Mouse (Mus musculus) gastrocnemius, adult 8-10 months (tissue): ENCODE data around the gene Arhgap17. TPM values are rescaled to one million over a fixed set of nuclear protein-coding genes. Genes with fewer than 3 reads are reported as not detected.

ENCODE experiments used
- DNase-seq, 2 experiments: peaks; one replicate each; pipeline ENCODE4 v3.0.0; 2022; ENCODE audit warnings: low spot score in 2 of 2
- total RNA-seq, 4 experiments: library from RNA; stranded (reverse); gene quantifications; 2 replicates each; pipeline ENCODE4 v1.2.4; 2022

Gene Arhgap17
- total RNA-seq, 4 experiments from 2014 or later = 11.8 to 17.7 (median 15.4) TPM

- DNase-seq = no peak
Observed at GRCm38 (mm10) chr7:123289176-123289575, 80.5 kb downstream of the Arhgap17 start.

GRCm38 (mm10) chr7:123287903-123288302, 81.8 kb downstream of the Arhgap17 start:
- no peak for DNase-seq

DNA sequence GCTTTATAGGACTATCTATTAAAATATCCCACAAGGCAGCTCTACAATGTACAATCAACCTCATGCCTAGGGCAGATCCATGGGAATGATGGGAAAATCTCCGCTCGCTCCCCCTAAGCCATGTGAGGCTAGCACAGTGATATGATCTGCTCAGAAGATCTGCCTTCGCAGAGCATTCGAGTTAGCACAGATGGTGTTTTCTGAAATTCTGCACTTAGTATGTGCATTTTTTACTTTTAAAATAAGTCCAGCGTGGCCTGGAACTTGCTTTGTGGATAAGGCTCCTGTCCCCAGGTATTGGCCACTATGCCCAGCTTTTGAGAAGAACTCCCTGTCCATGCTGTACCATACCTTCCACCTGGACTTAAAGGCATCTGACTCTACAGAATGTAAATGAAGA, 83.8 kb downstream of the Arhgap17 start:
- no peak for DNase-seq

- DNase-seq = no peak
Observed at GRCm38 (mm10) chr7:123283826-123284225, 85.9 kb downstream of the Arhgap17 start.

DNA sequence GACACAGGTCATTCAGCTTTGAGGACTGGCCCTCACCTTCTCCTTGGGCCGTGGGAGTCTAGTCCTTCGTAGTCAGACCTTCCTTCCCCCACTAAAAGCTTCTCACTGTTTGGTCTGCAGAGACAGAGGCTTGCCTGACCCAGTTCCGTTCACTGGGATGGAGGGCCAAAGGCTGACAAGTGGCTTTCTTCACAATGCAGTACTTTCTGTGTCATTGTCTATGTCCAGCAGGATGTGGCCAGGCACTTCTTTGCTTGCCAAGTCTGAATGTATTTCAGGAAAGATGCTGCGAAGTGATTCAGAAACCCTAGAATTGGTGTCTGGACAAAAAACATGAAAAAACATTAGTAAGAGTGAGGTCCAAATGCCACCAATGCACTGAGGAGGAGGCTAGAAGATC, 89.9 kb downstream of the Arhgap17 start:
- no peak for DNase-seq

DNA sequence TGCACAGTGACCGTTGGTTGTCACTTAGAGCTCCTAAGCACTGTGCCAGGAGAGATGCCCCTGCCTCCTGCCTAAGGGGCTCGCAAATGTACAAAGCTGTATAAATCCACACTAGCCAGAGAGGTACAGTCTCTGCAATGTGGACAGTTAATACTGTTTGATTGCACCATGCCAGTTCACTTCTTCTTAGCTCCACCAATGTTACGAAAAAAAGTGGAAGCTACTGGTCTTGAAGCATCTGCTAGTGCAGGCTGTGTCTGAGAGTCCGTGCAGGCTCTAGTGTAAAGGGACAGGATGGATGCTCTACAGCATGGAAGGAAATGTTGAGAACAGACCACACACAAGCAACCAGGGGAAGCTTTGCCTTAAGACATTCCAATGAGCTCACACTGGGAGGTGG, 93.1 kb downstream of the Arhgap17 start:
- no peak for DNase-seq

DNA sequence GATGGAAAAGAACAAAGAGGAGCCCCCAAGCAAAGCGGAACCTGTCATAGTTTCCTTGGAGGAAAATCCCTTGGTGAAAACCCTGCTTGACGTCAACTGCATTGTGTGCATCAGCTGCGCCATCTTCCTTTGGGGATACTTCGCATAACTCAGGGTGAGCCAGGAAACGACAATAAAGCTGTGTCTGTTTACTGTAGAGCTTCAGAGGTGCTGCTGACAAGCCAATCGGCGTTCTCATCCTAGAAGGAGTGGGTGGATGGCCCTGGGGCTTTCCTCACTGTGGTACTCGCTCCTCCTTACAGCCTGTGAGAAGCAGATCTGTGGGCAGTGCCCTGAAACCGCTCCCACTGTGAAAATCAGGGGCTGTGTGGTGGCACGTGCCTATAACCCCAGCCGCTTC, 96.7 kb downstream of the Arhgap17 start:
- DNase-seq = no peak

GRCm38 (mm10) chr7:123258103-123258502, 111.6 kb downstream of the Arhgap17 start:
- no peak for DNase-seq

DNA sequence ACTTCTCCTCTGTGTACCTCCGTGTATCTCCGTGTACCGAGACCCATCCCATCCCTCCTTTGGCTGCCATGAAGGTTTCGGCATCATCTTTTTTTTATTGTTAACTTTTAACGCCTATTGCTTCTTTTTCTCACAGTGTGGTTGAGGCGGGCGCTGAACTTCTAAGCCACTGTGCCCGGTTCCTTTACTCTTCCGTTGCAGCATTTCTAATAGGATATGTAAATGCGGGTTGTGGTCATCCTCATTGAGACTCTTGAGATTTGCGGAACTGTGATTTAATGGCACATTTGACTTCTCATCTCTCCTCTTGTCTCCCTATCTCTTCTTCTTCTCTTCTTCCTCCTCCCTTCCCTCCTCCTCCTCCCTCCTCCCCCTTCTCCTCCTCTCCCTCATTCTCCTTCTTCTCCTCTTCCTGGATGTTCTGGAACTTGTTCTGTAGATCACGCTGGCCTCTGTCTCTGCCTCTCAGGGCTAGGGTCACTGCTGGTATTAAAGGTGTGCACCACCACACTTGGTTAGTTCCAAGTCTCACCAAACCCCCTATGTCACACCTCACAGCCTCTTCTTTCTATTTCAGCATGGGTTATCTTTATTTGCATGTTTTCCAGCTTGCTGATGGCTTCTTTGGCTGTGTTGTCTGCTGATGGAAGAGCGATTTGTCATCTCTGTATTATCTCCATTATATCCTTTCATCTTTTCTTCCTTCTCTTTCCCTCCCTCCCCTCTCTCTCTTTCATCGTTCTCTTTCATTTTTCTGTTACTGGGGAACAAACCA, 115.3 kb downstream of the Arhgap17 start:
- DNase-seq = no peak

DNA sequence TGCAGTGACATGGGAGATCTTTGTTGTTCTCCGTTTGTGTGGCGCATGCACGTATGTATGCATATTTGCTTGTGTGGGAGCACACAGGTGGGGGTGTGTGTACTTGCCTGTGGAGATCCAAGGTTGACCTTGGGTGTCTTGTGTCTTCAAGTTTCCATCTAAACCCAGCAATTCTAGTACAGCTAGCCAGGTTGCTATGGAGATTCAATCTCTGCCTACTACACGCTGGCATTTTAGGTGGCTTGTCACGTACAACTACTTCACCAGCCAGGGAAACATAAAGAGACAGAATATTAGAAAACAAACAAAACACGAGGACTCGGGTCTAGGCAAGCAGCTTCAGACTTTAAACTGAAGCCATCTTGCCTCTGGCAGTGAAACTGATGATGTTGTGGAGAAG, 116.3 kb downstream of the Arhgap17 start:
- DNase-seq = no peak

DNA sequence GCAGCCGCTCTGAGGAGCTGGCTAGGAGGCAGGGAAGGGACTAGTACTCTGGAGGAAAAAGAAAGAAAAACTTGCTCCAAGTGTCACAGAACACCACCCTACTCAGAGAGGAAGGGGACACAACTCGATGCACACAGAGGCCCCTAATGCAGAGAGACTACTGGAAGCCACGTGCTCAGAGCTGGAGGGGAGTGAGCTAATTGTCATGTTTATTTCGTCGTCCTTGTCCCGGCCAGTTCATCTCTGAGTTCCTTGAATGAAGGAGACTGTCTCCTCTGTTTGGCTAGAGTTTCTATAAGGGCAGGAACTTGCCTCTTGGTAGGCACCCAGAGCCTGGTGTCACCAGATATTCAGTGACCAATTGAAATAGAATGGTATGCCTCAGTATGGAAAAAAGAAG, 118.4 kb downstream of the Arhgap17 start:
- DNase-seq = no peak

DNA sequence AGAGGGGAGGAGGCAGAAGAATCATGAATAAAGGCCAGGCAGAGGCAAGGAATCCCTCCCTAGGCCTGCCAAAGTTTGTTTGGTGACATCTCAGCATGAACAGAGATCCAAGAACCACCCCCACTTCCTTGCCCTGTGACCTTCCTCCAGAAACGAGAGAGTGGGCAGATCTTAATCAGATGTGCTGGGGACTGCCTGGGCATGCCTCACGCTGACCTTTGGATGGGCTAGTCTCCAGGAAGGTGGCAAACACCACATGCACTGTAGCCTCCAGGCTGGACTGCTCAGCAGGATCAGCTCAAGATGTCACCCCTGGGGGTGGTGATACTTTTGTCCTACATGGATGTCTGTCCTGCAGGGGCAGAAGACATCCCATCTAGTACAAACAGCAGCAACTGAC, 121.5 kb downstream of the Arhgap17 start:
- DNase-seq = no peak

DNA sequence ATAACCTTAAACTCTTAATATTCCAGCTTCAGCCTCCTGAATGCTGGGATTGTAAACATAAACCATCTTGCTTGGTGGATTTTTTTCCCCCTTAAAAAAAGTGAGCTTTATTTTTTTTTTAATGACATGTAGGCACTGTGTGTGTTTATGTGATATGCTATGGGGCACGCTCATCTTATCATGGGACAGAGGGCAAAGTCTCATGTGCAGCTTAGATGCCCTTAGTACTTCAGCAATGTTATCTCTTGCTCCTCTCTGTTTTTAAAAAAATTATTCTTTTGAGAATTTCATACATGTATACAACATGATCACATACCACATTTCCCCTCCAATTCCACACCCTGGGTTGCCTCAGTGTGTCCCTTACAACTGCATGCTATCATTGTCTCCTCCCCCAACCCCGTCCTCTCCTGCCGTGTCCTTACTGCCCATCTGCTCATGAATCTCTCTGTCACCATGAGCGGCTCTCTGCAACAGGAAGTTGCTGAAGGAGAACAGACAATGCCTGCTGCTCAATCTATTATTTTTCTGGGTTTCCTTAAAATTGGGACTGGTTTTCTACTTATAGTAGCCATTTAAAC, 123.1 kb downstream of the Arhgap17 start:
- no peak for DNase-seq

GRCm38 (mm10) chr7:123244833-123245232, 124.9 kb downstream of the Arhgap17 start:
- DNase-seq = no peak

- no peak for DNase-seq
Observed at GRCm38 (mm10) chr7:123242241-123242640, 127.5 kb downstream of the Arhgap17 start.

DNA sequence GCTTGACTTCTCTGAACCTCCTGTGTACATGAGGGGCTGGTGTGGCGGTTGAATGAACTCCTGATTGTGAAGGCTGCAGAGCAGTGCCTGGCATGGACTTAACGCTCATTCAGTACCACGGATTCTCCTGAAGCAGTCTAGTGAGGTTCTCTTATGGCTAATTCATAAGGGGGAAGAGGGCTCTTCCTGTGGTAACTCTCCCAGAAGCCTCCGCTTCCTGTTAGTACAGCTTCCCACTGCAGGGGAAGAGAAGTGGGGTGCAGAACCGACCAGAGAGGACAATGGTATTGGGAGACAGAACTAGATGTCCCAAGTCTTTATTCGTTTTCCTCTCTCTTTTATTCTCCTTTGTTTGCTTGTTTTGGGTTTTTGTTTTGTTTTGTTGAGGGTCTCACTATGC, 129.7 kb downstream of the Arhgap17 start:
- no peak for DNase-seq

- no peak for DNase-seq
Observed at GRCm38 (mm10) chr7:123238621-123239020, 131.1 kb downstream of the Arhgap17 start.

- no peak for DNase-seq
Observed at GRCm38 (mm10) chr7:123235449-123235848, 134.3 kb downstream of the Arhgap17 start.

Other genes starting within 250 kb of the Arhgap17 start
- 10 to 100 TPM; 20.4 to 26.6 (median 22.1) TPM for gene Tnrc6a, start 246.0 kb downstream of the Arhgap17 start, total RNA-seq
- gene Slc5a11, start 155.1 kb downstream of the Arhgap17 start, total RNA-seq = not detected
- gene Lcmt1, start 131 bp downstream of the Arhgap17 start, total RNA-seq = 10 to 100 TPM; 29.4 to 35.5 (median 30.3) TPM
- gene Aqp8, start 92.4 kb upstream of the Arhgap17 start, total RNA-seq = not detected
- under 1 TPM; 0.07 to 0.19 (median 0.15) TPM for gene Zkscan2, start 130.5 kb upstream of the Arhgap17 start, total RNA-seq